Mouse (Mus musculus) midbrain, postnatal 0 days (tissue): ENCODE data around the gene Olfr524. TPM values are rescaled to one million over a fixed set of nuclear protein-coding genes. Genes with fewer than 3 reads are reported as not detected.
A peak's percentile ranks its signal among the peaks of the same experiment; 100 is the strongest.

Source experiments
- ATAC-seq: fragments of 200-750 bp; cut with Nextera tagmentation; 2 replicates; pipeline ENCODE4 v1.8.0; 2017; ENCODE audit warnings: moderate number of reproducible peaks, mild to moderate bottlenecking, moderate TSS enrichment, moderate library complexity; ENCODE audit not compliant: low FRiP score
- DNase-seq: peaks from one replicate; pipeline ENCODE4 v3.0.0-alpha.2; 2015; ENCODE audit warnings: low spot score
- H3K27ac ChIP-seq: fragments of 300-500 bp; sonication (generic); 2 replicates; pipeline ENCODE4 v1.5.1; 2014; ENCODE audit warnings: low read depth, mild to moderate bottlenecking, low read length, mixed read lengths
- H3K27me3 ChIP-seq: fragments of 300-500 bp; sonication (generic); 2 replicates; pipeline ENCODE4 v1.6.1; 2014; ENCODE audit warnings: low read length, control low read depth, mixed read lengths; ENCODE audit not compliant: insufficient read depth
- H3K36me3 ChIP-seq: fragments of 300-500 bp; sonication (generic); 2 replicates; pipeline ENCODE4 v1.6.1; 2014; ENCODE audit warnings: low read length, control low read depth, mixed read lengths; ENCODE audit not compliant: insufficient read depth
- H3K4me1 ChIP-seq: fragments of 300-500 bp; sonication (generic); 2 replicates; pipeline ENCODE4 v1.6.1; 2014; ENCODE audit warnings: mild to moderate bottlenecking, control low read depth, antibody characterized with exemption, low read length, mixed read lengths; ENCODE audit not compliant: insufficient read depth
- H3K4me2 ChIP-seq: fragments of 300-500 bp; sonication (generic); 2 replicates; pipeline ENCODE4 v1.6.1; 2014; ENCODE audit warnings: low read depth, mild to moderate bottlenecking, low read length, mixed read lengths; ENCODE audit not compliant: poor library complexity, severe bottlenecking
- H3K4me3 ChIP-seq: fragments of 300-500 bp; sonication (generic); 2 replicates; pipeline ENCODE4 v1.5.1; 2014; ENCODE audit warnings: low read depth, mild to moderate bottlenecking, low read length, moderate library complexity
- H3K9ac ChIP-seq: fragments of 300-500 bp; sonication (generic); replicated peaks from 2 replicates; pipeline ENCODE4 v1.6.1; 2014; ENCODE audit warnings: mild to moderate bottlenecking, low read length, moderate library complexity, mixed read lengths; ENCODE audit not compliant: poor library complexity, severe bottlenecking
- H3K9me3 ChIP-seq: fragments of 300-500 bp; sonication (generic); 2 replicates; pipeline ENCODE4 v1.6.1; 2016; ENCODE audit warnings: low read length, control low read depth
- CTCF ChIP-seq: IDR thresholded peaks from 2 replicates; pipeline ENCODE4 v1.5.1; 2016; ENCODE audit warnings: antibody characterized with exemption, mild to moderate bottlenecking
- WGBS: fragments of 180-500 bp; shearing (Covaris S2); extraction: QIAGEN DNeasy Blood & Tissue Kit; methylation state at CpG from one replicate; pipeline ENCODE4 v1.1.7; 2014; 5-methylcytosine and 5-hydroxymethylcytosine counted together
- polyA plus RNA-seq: library from polyadenylated mRNA; unstranded; fragments of >200 nt; fragmentation: Nextera tagmentation; extraction: Ambion mirVana; gene quantifications from 2 replicates; pipeline ENCODE4 v1.2.1, GENCODE M21; 2015
- total RNA-seq: library from RNA; depleted of rRNA; stranded (reverse); fragments of >200 nt; gene quantifications from 2 replicates; pipeline ENCODE4 v1.2.3, GENCODE M21; 2014

The Olfr524 gene
- total and polyA plus RNA-seq, 2 experiments from 2014 or later: not detected

DNA sequence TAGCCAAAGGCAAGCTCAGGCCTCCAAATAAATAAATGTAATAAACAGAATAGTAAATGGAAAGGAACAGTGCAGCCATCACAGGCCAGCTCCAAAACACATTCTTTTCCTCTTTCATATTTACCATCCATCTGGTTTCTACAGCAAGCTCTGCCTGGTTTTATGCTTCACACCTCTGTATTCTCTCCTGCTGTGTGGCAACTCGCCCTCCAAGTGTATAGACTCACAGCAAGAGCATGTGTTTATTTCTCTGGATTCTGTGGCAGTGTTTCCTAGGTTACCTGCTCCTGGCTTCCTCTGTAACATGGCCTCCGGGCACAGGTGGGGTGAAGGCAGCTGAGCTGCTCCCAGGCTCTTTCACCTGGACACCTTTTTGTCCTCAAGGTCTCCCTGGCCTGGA, 13.3 kb downstream of the Olfr524 start:
- no peak overlapping the region for H3K27ac ChIP-seq
- no peaks in the 10 kb centered on the region for H3K9me3 ChIP-seq
- H3K4me3 ChIP-seq: no peak overlapping the region
- no peak for DNase-seq
- WGBS: 60% methylated on average over 2 of the region's 2 CpGs
- no peaks in the 10 kb centered on the region for H3K36me3 ChIP-seq
- ATAC-seq: no peak
- no peaks in the 10 kb centered on the region for H3K27me3 ChIP-seq
- H3K9ac ChIP-seq: no peak overlapping the region
- no peak for TF ChIP-seq CTCF
- H3K4me1 ChIP-seq: no peaks in the 10 kb centered on the region
- H3K4me2 ChIP-seq: no peak overlapping the region

DNA sequence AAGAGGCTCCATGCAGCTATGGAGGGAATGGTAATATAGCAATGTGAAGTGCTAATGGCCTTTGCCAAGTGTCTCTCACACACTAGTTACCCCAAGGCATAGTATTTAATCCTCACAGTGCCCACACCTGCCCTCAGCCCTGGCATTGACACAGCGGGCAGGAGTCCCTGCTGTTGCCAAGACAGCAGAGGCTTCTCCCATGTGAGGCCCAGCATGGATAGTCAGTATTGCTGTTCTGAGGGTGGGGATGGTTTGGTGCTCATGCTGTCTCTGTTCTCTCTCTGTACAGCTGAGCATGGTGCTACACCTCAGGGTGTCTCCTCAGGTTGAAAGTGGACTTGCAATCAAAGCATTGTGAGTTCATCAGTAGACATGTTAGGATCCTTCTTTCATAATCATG, 15.3 kb downstream of the Olfr524 start:
- ATAC-seq (no peak), DNase-seq (no peak)
- Histone ChIP-seq H3K36me3 (no peaks in the 10 kb centered on the region), H3K27me3 (no peaks in the 10 kb centered on the region), H3K27ac (no peak overlapping the region), H3K4me2 (no peak overlapping the region), H3K9me3 (no peaks in the 10 kb centered on the region), H3K9ac (no peak overlapping the region), H3K4me1 (no peaks in the 10 kb centered on the region), H3K4me3 (no peak overlapping the region)
- no peak for TF ChIP-seq CTCF
- 81% methylated on average over 1 of the region's 1 CpGs for WGBS

DNA sequence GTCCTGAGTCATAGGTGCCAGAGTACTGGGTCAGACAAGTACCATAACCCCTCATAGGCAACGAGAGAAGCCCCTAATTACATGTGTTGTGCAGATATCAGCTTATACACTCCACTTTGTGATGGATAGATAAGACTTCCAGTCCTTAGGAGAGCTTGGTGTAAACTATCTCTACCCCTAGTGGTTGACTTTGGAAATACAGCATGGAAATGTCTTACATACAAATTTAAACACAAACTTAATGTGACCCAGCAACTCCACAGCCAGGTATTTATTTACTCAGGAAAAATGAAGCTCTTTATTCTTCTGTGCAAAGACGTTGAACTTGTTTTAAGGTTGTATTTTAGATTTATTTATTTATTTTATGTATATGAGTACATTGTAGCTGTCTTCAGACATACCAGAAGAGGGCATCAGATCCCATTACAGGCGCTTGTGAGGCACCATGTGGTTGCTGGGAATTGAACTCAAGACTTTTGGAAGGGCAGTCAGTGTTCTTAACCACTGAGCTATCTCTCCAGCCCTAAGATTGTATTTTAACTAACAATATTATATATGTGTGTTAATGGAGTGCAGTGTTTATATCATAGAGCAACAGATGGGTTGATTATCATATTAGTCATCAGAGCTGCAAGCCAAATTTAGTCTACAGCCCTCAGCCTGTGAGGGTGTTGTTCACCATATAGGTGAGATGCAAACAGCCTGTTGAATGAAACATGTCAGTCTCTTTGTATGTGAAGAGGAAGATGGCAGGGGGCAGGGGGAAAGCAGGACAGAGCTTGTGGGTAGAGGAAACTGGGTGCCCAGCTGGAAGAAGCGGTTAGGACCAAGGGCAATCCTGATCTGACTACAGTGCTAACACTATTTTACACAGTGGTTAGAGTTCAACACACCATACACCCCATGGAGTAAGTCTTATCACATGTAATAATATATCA, 17.1 kb downstream of the Olfr524 start:
- no peak overlapping the region for H3K4me3 ChIP-seq
- H3K27me3 ChIP-seq: no peaks in the 10 kb centered on the region
- H3K9ac ChIP-seq: no peak overlapping the region
- H3K27ac ChIP-seq: no peak overlapping the region
- no peak overlapping the region for H3K4me2 ChIP-seq
- DNase-seq (peak; percentile 49), ATAC-seq (no peak)
- no peaks in the 10 kb centered on the region for H3K4me1 ChIP-seq
- 64% methylated on average over 4 of the region's 4 CpGs for WGBS
- no peaks in the 10 kb centered on the region for H3K36me3 ChIP-seq
- H3K9me3 ChIP-seq: no peaks in the 10 kb centered on the region
- TF ChIP-seq CTCF: peak; percentile 62

DNA sequence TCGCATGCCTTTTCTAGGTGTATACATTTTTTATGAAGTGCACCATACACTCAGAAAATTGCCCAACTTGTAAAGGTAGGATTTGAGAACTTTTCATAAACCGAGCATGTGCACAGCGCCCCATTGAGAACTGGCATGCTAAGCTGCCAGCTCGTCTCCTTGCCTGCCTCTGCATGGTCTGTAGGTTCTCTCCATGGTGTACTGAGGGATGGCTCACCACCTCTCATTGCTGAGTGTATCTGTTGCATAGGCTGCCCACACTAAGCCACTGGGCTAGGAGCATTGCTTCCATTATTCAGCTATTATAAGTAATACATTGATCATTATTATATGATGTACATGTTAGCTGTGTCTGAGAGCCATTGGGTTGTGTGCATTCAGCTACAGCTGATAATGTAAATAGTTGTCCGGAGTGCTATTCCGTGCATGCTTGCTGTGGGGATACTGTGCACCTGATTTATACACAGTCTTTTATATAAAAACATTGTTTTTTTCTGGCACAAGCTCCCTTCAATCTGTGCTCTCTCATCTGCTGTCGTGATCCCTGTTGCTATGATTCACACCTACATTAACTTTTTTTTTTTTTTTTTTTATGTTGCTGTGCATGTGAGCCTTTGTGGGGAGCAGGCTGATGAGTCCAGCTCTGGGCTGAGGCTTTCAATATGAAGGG, 17.9 kb downstream of the Olfr524 start:
- WGBS: 78% methylated on average over 7 of the region's 7 CpGs
- no peak for TF ChIP-seq CTCF
- Histone ChIP-seq H3K27me3 (no peaks in the 10 kb centered on the region), H3K4me3 (no peak overlapping the region), H3K27ac (no peak overlapping the region), H3K4me1 (no peaks in the 10 kb centered on the region), H3K36me3 (no peaks in the 10 kb centered on the region), H3K9me3 (no peaks in the 10 kb centered on the region), H3K4me2 (no peak overlapping the region), H3K9ac (no peak overlapping the region)
- DNase-seq (no peak), ATAC-seq (no peak)

DNA sequence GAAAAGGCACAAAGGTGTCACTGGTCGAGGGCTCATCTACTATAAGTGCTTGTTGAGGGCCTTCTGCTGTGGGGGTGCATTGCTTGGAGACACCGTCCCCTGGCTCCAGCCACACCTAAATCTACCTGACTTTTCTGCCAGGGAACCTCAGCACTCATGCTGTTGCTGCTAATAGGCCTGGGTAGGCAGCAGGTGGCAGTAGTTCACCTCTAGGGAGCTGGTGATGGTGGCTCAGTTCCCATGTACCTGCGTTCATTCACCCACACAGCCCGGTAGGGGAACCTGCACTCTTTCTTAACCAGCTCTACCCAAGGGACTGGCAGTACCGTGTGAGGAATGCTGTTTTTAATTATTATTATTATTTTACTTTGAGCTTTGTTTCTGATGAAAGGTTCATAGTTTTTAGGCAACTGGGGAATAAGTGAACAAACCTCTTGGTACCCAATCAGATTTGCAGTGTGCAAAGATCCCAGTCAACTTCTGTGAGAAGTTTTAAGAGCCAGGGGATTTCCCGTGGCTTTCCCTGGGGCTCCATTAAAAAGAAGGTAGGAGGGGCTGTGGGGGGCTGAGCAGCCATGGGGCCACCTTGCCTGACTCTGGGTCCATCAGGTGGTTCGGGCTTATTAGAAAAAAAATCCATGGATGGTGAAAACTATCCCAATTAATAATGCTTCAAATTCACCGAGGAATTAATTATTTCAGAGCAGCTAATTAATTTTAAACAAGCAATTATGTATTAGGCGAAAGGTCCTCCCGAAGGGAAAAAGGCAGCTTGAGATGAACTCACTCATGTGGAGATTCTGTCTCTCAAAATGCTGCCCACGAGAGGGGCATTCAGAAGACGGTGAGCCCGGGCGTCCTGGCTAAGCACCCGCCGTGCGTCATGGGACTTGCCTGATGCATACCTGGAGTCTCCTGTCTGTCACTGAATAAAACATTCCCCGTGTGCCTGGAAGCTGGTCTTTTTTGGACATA, 18.8 kb downstream of the Olfr524 start:
- ATAC-seq (no peak), DNase-seq (peak; percentile 26)
- H3K27ac ChIP-seq: no peak overlapping the region
- H3K36me3 ChIP-seq: no peaks in the 10 kb centered on the region
- TF ChIP-seq CTCF: peak; percentile 64
- no peak overlapping the region for H3K9ac ChIP-seq
- H3K4me3 ChIP-seq: no peak overlapping the region
- no peaks in the 10 kb centered on the region for H3K4me1 ChIP-seq
- no peaks in the 10 kb centered on the region for H3K9me3 ChIP-seq
- no peaks in the 10 kb centered on the region for H3K27me3 ChIP-seq
- WGBS: 59% methylated on average over 18 of the region's 18 CpGs
- no peak overlapping the region for H3K4me2 ChIP-seq
